Mouse (Mus musculus) CH12.LX (cell line): Measurements from ENCODE around the gene Ccdc182.

ENCODE experiments used
- CHD2 ChIP-seq: IDR thresholded peaks from 2 replicates; pipeline ENCODE4 v1.6.1; 2011; ENCODE audit warnings: low read length, improper control_type of control experiment
- CTCF ChIP-seq, 2 experiments: IDR thresholded peaks in 1 of 2; conservative IDR thresholded peaks in 1 of 2; 2 replicates each; pipeline ENCODE4 v1.5.1; 2011 to 2012; ENCODE audit warnings: low read depth in 2 of 2, low read length in 2 of 2, improper control_type of control experiment in 1 of 2, inconsistent platforms in 1 of 2, mild to moderate bottlenecking in 1 of 2, moderate library complexity in 1 of 2
- HCFC1 ChIP-seq: IDR thresholded peaks from 2 replicates; pipeline ENCODE4 v1.6.1; 2012; ENCODE audit warnings: low read depth, mild to moderate bottlenecking, inconsistent platforms, low read length, improper control_type of control experiment
- KAT2A ChIP-seq: IDR thresholded peaks from 2 replicates; pipeline ENCODE4 v1.6.1; 2012; ENCODE audit warnings: low read length, improper control_type of control experiment, inconsistent platforms; ENCODE audit not compliant: insufficient replicate concordance
- MAZ ChIP-seq: IDR thresholded peaks from 2 replicates; pipeline ENCODE4 v1.6.1; 2012; ENCODE audit warnings: low read depth, mild to moderate bottlenecking, inconsistent platforms, low read length, improper control_type of control experiment, moderate library complexity
- POLR2A ChIP-seq: IDR thresholded peaks from 2 replicates; pipeline ENCODE4 v1.6.1; 2011; ENCODE audit warnings: low read depth, mild to moderate bottlenecking, improper control_type of control experiment, low read length
- RCOR1 ChIP-seq: conservative IDR thresholded peaks from 2 replicates; pipeline ENCODE4 v1.6.1; 2012; ENCODE audit warnings: low read depth, mild to moderate bottlenecking, inconsistent platforms, low read length, improper control_type of control experiment
- USF1 ChIP-seq: IDR thresholded peaks from 2 replicates; pipeline ENCODE4 v1.6.1; 2014; ENCODE audit warnings: low read depth, mild to moderate bottlenecking, inconsistent platforms, low read length, improper control_type of control experiment

GRCm38 (mm10) chr11:88315393-88315792 is 21.5 kb downstream of the Ccdc182 start:
- TF ChIP-seq CTCF (conservative IDR thresholded peaks at IDR 0.05 in 1 of 2, IDR thresholded peaks at IDR 0.05 in 1 of 2; ENCODE audit: low read depth in 2 of 2, low read length in 2 of 2) (no peak), POLR2A (no peak), CHD2 (no peak), HCFC1 (no peak), KAT2A (no peak), RCOR1 (no peak), MAZ (no peak), USF1 (no peak)
